Mouse (Mus musculus) bone marrow, adult 2 months (tissue): ENCODE measurements around the gene Fam102a.

ENCODE experiments used
- CTCF ChIP-seq: fragments of 200-500 bp; IDR thresholded peaks from 2 replicates; pipeline ENCODE4 v1.5.1; 2011; ENCODE audit warnings: low read length, control low read depth; ENCODE audit not compliant: control insufficient read depth, insufficient read depth
- POLR2A ChIP-seq: fragments of 200-500 bp; IDR thresholded peaks from 2 replicates; pipeline ENCODE4 v1.6.1; 2011; ENCODE audit warnings: low read depth, mild to moderate bottlenecking, control low read depth, low read length, borderline replicate concordance; ENCODE audit not compliant: control insufficient read depth

- TF ChIP-seq CTCF (no peak), POLR2A (no peak)
Observed at GRCm38 (mm10) chr2:32537360-32537905, 2.3 kb downstream of the Fam102a start.
